Mouse (Mus musculus): ENCODE data around the gene Arl6ip5. TPM values are rescaled to one million over a fixed set of nuclear protein-coding genes. Genes with fewer than 3 reads are reported as not detected.
A peak's percentile ranks its signal among the peaks of the same experiment; 100 is the strongest.

Gene Arl6ip5
- polyA plus RNA-seq (2012; rRNA removed) = 19.4 and 25.6 TPM in 2 replicates
- polyA plus RNA-seq (2014; fragmentation: Nextera tagmentation; extraction: Ambion mirVana) = 15.8 and 17.1 TPM in 2 replicates

GRCm38 (mm10) chr6:97210191-97210961 is at the start of gene Arl6ip5:
Gene Arl6ip5, plus strand, starts transcription at chr6:97210689.
- peak within 1 kb of the TSS; percentile 96 for H3K4me2 ChIP-seq (ENCODE audit: low read depth)
- H3K4me3 ChIP-seq (ENCODE audit: insufficient read depth in 1 of 2, low read depth in 2 of 2, low read length in 2 of 2) = peak within 1 kb of the TSS; percentile 90 to 98
- H3K36me3 ChIP-seq (replicated peaks; ENCODE audit: control insufficient read depth, insufficient read depth, low read depth) = peaks cover 4% of the 10 kb centered on the region; the same call in 1 of the 2 replicates
- peak within 1 kb of the TSS; percentile 94 for H3K9ac ChIP-seq (replicated peaks)
- H3K27me3 ChIP-seq (ENCODE audit: control insufficient read depth, insufficient read depth, low read length) = no peaks in the 10 kb centered on the region
- peak within 1 kb of the TSS; percentile 79 for H3K27ac ChIP-seq
- peaks cover 26 to 42% of the 10 kb centered on the region in 2 experiments for H3K4me1 ChIP-seq (replicated peaks; ENCODE audit: control insufficient read depth in 2 of 2, insufficient read depth in 2 of 2, low read length in 1 of 2)
- 8% methylated on average over 32 of the region's 32 CpGs for WGBS (ENCODE audit: insufficient replicate concordance)
- H3K9me3 ChIP-seq (ENCODE audit: control insufficient read depth, low read length) = no peaks in the 10 kb centered on the region
- no peak for TF ChIP-seq EP300 (IDR thresholded peaks at IDR 0.05; ENCODE audit: low read depth)
- no peak for TF ChIP-seq CTCF (IDR thresholded peaks at IDR 0.05; ENCODE audit: low read depth)
- DNase-seq (ENCODE audit: low read depth in 3 of 3, low spot score in 3 of 3) (peak; percentile 81 to 85 (median 81)), ATAC-seq (ENCODE audit: insufficient read depth) (peak; percentile 62)

- DNase-seq (ENCODE audit: low read depth in 3 of 3, low spot score in 3 of 3) (no peak), ATAC-seq (ENCODE audit: insufficient read depth) (no peak)
- Histone ChIP-seq H3K27me3 (ENCODE audit: control insufficient read depth, insufficient read depth, low read length) (no peaks in the 10 kb centered on the region), H3K4me1 (replicated peaks; ENCODE audit: control insufficient read depth in 2 of 2, insufficient read depth in 2 of 2, low read length in 1 of 2) (peaks cover 9 to 12% of the 10 kb centered on the region in 2 experiments), H3K27ac (no peak overlapping the region), H3K4me2 (ENCODE audit: low read depth) (peak overlapping the region; percentile 18; the same call in 1 of the 2 replicates), H3K36me3 (replicated peaks; ENCODE audit: control insufficient read depth, insufficient read depth, low read depth) (peaks cover 23% of the 10 kb centered on the region), H3K4me3 (ENCODE audit: insufficient read depth in 1 of 2, low read depth in 2 of 2, low read length in 2 of 2) (no peak overlapping the region), H3K9ac (replicated peaks) (no peak overlapping the region), H3K9me3 (ENCODE audit: control insufficient read depth, low read length) (no peaks in the 10 kb centered on the region)
- 43% methylated on average over 11 of the region's 11 CpGs for WGBS (ENCODE audit: insufficient replicate concordance)
- TF ChIP-seq CTCF (IDR thresholded peaks at IDR 0.05; ENCODE audit: low read depth) (no peak), EP300 (IDR thresholded peaks at IDR 0.05; ENCODE audit: low read depth) (no peak)
Observed at GRCm38 (mm10) chr6:97175716-97176115, 34.8 kb upstream of the Arl6ip5 start.

- Histone ChIP-seq H3K4me2 (ENCODE audit: low read depth) (peak within 1 kb of the TSS; percentile 92), H3K9me3 (ENCODE audit: control insufficient read depth, low read length) (no peaks in the 10 kb centered on the region), H3K4me3 (ENCODE audit: insufficient read depth in 1 of 2, low read depth in 2 of 2, low read length in 2 of 2) (peak within 1 kb of the TSS; percentile 94), H3K27ac (peak within 1 kb of the TSS; percentile 84), H3K4me1 (replicated peaks; ENCODE audit: control insufficient read depth in 2 of 2, insufficient read depth in 2 of 2, low read length in 1 of 2) (peaks cover 9 to 17% of the 10 kb centered on the region in 2 experiments), H3K27me3 (ENCODE audit: control insufficient read depth, insufficient read depth, low read length) (no peaks in the 10 kb centered on the region), H3K36me3 (replicated peaks; ENCODE audit: control insufficient read depth, insufficient read depth, low read depth) (peaks cover 11% of the 10 kb centered on the region), H3K9ac (replicated peaks) (peak within 1 kb of the TSS; percentile 99)
- WGBS (ENCODE audit: insufficient replicate concordance) = under 1% methylated on average over 70 of the region's 80 CpGs
- peak; percentile 98 for ATAC-seq (ENCODE audit: insufficient read depth)
- TF ChIP-seq EP300 (IDR thresholded peaks at IDR 0.05; ENCODE audit: low read depth) = no peak
- 0 out of 2 replicates have a peak, but pooled peaks have one; percentile 2 for TF ChIP-seq CTCF (IDR thresholded peaks at IDR 0.05; ENCODE audit: low read depth)
- peak; percentile 89 to 90 (median 90) for DNase-seq (ENCODE audit: low read depth in 3 of 3, low spot score in 3 of 3)
Observed at GRCm38 (mm10) chr6:97178491-97179366, 31.8 kb upstream of the Arl6ip5 start, which contains the start of gene Tmf1. Gene Tmf1, minus strand, starts transcription at chr6:97179122.

GRCm38 (mm10) chr6:97179367-97179828 is 31.1 kb upstream of the Arl6ip5 start:
- Histone ChIP-seq H3K27ac (peak overlapping the region; percentile 84), H3K9me3 (ENCODE audit: control insufficient read depth, low read length) (no peaks in the 10 kb centered on the region), H3K4me2 (ENCODE audit: low read depth) (peak overlapping the region; percentile 92), H3K9ac (replicated peaks) (peak overlapping the region; percentile 99), H3K4me3 (ENCODE audit: insufficient read depth in 1 of 2, low read depth in 2 of 2, low read length in 2 of 2) (peak overlapping the region; percentile 69 to 94), H3K36me3 (replicated peaks; ENCODE audit: control insufficient read depth, insufficient read depth, low read depth) (peaks cover 12% of the 10 kb centered on the region), H3K27me3 (ENCODE audit: control insufficient read depth, insufficient read depth, low read length) (no peaks in the 10 kb centered on the region), H3K4me1 (replicated peaks; ENCODE audit: control insufficient read depth in 2 of 2, insufficient read depth in 2 of 2, low read length in 1 of 2) (peaks cover 9 to 17% of the 10 kb centered on the region in 2 experiments)
- WGBS (ENCODE audit: insufficient replicate concordance) = 10% methylated on average over 11 of the region's 11 CpGs
- DNase-seq (ENCODE audit: low read depth in 3 of 3, low spot score in 3 of 3) (peak; percentile 33 to 53 (median 44)), ATAC-seq (ENCODE audit: insufficient read depth) (peak; percentile 66)
- TF ChIP-seq CTCF (IDR thresholded peaks at IDR 0.05; ENCODE audit: low read depth) = no peak
- no peak for TF ChIP-seq EP300 (IDR thresholded peaks at IDR 0.05; ENCODE audit: low read depth)
